Mouse (Mus musculus): ENCODE measurements around the gene Nudt2.
A peak's percentile ranks its signal among the peaks of the same experiment; 100 is the strongest.

Nudt2 gene

DNA sequence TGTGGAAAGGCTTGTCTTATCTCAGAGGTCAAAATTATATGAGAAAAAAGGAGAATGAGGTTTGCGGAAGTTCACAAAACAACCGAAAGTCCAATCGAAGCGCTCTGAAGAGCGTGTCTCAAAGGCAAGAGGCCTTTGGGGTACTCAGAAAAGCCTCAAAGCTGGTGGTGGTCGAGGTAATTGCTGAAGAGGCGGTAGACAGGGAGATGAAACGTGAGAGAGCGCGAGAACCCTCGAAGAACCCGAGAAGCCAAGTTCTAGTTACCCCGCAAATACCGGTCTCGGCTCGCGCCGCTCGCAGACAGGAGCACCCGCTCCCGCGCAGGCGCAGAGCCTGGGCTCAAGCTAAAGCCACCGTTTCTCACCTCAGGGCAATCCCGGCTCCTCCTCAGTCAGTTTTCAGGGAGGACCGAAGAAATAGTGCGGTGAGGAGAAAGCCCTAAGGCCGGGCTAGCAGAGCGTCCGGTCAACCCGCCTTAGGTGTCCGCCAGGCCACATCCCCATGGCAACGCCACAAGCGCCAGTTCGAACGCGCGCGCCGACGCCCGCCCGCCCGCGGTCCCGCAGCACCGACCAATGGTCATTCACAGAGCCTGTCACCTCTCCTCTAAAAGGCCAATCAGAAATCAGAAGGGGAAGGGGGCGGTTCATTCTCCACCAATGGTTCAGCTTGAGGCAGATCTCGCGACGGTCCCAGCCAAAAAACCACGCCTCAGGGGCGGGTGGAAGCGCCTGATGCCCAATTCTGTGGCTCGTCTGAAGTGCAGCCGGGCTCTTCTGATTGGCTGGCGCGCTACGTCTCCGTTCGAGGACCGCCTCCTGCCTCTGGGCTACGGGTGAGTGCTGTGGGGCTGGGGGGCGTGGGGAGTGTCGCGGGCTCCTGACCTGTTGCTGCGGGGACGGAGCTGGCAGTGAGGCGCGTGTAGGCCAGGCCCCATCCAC is at the start of gene Nudt2, which contains the start of gene Kif24:
Gene Nudt2, plus strand, starts transcription at position 807 of the 942 bp plus-strand sequence.
Gene Kif24, minus strand, starts transcription at position 543 of the 942 bp plus-strand sequence.
- peak; percentile 99 for DNase-seq (ENCODE audit: low spot score)

DNA sequence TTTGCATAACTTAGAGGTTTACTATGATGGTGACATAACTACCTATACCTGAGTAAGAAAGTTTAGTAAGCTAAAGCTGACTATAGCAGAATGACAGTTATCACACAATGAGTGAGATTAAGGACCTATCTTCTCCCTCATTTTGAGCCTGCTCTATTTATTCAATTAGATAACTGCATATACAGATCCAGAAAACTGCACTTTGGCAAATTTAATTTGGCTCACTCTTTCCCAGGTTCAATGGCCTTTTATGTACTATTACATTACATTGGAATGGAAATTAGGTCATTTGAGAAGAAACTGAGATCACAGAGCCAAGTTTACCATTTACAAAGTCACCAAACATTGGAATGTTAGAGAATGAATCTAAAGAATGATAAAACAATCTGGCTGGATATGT is 48.0 kb upstream of the Nudt2 start:
- DNase-seq (ENCODE audit: low spot score): no peak

DNA sequence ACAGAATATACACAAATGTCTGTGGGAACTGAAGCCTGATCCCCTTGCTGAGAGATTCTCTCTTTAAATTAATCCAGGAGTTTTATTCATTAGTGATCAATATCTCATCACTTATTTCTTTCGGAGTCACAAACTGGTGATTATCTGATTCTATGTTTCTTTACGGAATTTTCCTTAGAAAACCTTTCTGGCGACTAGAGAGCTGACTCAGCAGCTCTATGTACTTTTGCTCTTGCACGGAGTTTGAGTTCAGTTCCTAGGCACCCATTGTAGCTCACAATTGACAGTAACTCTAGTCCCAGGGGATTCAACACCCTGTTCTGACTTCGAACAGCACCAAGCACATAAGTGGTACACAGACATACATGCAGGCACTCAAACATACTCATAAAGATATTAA is 26.0 kb upstream of the Nudt2 start:
- DNase-seq (ENCODE audit: low spot score): no peak

DNA sequence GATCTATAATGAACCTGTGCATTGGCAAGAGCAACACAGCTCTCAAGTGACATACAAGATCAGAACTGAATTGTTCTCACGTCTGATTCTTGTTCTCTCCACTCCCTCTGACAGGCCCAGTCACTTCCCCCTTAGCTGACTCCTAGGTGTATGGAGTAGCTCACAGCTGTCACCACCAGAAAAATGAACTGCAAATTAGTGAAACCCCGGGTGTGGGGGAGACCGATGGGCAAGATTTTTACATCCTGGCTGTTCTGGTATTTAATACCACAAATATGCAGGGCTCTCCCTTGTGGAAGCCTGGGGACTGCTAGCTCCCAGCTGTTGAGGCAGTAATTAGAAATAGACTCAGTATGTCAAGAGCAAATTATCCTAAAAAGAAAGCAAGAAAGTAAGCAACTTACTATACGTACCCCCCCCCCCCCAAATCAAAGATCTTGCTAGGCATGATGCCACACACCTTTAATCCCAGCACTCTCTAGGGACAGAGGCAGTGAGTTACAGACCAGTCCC is 22.1 kb upstream of the Nudt2 start:
- no peak for DNase-seq (ENCODE audit: low spot score)

DNA sequence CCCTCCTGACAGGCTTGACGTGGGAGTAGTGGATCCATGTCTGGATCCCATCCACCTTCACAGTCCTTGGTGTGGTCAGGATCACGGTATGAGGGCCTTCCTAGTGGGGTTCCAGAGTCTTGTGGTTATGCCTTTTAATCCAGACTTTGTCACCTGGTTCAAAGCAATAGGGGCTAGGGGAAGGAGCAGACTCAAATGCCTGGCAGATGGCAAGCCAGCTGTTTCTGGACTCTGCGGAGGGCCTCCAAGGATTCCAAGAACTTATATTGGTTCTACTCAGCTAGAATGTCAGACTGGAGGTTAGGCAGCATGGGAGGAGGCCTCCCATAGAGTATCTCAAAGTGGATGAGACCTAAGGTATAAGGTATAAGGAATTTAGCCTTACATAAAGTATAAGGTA is 17.4 kb upstream of the Nudt2 start:
- no peak for DNase-seq (ENCODE audit: low spot score)

DNA sequence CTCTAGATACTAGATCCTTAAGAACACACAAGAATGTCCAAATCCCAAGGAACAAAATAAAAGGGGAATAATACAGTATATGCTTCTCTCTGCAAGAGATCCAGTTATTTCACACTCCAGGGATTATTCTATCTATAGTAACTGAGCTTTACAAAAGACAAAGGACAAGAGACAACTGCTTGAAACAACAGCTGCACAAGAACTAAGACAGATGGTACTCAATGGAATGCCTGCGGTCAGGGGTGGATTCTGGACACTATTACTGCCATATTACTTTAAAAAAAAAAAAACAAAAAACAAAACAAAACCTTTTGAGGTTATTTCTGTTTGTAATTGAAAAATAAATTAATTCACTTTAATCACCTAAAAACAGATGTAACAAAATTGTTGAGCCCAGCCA is 4.3 kb upstream of the Nudt2 start:
- DNase-seq (ENCODE audit: low spot score): no peak

DNA sequence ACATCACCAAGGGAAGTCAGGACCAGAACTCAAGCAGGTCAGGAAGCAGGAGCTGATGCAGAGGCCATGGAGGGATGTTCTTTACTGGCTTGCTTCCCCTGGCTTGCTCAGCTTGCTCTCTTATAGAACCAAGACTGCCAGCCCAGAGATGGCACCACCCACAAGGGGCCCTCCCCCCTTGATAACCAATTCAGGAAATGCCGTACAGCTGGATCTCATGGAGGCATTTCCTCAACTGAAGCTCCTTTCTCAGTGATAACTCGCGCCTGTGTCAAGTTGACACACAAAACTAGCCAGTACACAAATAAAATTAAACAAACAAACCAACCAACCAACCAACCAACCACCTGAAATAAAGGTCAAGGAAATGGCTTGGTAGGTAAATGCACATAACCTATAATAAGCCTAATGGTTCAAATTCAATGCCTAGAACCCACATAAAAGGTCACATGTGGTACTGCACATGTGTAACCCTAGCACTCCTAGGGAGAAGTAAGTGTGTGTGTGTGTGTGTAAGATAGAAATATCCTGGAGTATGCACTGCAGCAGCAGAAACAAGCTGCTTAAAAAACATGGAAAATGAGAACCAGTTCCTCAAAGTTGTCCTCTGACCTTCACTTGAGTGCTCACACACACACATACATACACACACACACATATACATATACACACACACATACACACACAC is 1.8 kb upstream of the Nudt2 start:
- DNase-seq (ENCODE audit: low spot score): peak; percentile 15

DNA sequence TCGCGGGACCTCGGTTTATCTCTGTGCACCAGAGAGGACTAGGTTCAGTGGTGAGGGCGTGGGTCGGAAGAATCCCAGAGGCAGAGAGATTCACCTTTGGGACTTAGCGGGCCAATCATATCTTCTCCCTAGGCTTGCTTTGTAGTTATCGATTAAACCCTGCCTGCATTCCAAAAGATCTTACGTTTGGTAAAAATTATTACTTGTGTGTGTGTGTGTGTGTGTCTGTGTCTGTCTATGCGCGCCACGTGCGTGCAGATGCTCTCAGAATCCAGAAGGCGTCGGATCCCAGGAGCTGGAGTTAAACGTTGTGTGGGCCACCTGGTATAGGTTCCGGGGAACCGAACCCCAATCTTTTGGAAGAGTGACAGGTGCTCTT is 325 bp downstream of the Nudt2 start:
- DNase-seq (ENCODE audit: low spot score): no peak

DNA sequence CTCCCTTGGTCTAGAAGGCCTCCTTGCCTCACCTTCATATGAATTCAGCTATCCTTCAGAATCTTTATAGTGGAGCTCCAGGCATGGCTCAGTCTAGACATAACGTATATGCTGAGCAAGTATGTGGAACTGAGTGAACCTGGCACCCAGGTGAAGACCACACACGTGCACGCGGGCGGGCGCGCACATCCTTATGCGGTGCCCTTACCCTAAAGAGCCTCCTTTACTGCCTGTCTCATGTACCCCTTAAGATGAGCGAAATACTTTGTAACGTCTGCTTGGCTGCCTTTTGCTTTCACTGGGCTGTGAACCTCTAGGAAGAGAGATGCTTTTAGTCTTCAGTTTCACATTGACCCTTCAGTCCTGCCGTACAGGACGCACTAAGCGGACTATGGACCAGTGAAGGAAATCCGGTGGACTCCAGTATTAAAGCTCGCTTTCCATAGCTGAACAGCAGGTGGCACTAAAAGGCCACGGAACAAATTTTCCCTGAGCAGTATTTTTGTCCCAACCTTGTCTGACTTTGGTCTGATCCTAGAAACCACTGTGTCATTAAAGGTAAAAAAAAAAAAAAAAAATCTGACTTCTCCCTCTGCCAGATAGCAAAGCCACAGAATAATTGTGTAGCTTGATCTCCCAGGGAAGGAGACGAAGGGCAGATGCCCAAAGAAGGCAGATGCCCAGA is 3.6 kb downstream of the Nudt2 start:
- DNase-seq (ENCODE audit: low spot score): peak; percentile 13

DNA sequence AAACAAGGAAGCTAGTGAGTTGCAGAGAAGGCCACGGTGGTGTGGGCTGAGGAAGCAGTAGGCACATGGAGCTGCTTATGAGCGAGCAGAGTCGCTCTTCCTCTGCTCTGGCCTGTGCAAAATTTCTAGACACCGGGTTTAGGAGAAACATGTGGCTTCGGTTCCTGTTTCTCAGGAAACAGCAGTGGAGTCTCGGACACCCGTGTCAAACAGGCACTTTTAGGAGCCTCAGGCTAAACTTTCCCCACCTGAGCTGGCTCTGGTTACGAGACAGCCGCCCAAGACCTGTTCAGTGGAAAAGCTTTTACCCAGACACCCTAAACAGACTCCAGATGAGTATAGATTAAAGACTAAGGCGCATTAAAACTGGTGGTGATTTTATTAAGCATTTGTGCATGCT is 4.2 kb downstream of the Nudt2 start:
- no peak for DNase-seq (ENCODE audit: low spot score)

DNA sequence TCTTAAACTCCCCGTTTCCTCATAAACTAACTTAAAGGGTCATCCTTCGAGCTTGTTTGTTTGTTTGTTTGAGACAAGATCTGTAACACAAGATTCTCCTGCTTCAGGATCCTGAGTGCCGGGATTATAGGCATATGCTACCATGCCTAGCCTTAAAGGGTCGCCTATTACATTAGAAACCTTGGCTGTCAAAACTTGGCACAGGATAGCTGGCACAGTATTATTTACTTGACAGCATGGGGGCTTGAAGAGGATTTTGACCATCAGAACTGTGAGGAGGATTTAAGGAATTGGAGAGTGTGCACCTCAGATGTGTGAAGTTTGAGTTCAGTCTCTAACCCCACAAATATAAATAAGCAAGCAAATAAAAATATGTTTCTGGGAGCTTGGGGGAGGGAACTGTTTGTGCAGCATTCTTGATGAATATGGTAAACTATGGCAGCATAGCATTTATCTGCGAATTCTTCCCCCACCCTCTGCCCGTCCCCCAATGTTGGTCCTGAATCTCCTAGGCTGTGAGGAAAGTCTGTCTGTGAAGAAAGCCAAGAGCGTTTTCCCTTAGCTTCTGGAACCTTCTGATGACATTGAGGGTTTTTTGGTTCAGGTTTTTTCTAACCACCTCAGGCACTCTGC is 5.2 kb downstream of the Nudt2 start:
- DNase-seq (ENCODE audit: low spot score): no peak

DNA sequence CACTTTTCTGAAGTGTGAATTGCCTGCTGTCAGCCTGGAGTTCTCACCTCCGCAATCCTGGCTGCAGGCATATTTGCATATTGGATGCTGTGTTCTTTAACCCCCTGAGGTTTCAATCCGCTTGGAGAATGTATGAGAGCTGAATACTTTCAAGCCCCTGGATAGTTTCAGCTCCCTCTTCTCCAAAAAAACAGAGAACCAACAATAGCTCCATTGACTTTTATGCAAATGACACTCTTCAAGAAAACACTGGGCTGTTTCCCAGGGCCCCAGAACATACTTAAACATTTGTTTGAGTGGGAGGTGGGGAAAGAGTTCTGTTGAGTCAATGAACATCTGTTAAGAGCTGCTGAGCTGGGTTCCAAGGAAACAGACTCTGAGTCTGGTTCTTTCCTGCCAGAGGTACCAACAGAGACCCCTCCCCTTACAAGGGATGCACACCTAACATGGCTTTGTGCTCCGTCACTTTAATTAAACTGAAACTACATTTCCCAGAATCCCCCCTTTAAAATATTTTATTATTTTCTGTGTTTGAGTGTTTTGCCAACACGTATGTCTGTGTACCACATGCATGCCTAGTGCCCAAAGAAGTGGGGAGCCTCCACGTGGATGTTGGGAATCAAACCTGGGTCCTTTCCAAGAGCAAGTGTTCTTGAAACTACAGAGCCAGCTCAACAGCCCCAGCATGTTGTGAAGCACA is 5.9 kb downstream of the Nudt2 start:
- no peak for DNase-seq (ENCODE audit: low spot score)

DNA sequence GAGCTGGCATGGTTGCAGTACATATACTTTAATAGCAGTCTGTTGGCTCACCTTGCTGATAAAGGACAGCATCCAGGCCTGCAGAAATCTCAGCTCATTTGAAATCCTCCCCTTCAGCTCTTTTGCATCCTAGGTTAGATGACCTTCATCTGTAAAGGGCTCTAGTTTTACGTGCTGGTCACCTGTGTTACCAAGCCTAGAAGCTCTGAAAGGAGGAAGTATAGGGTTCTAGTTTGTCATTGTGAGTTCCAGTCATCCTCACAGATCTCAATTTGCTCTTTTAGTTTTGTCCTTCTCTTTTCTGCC is 6.4 kb downstream of the Nudt2 start:
- no peak for DNase-seq (ENCODE audit: low spot score)

DNA sequence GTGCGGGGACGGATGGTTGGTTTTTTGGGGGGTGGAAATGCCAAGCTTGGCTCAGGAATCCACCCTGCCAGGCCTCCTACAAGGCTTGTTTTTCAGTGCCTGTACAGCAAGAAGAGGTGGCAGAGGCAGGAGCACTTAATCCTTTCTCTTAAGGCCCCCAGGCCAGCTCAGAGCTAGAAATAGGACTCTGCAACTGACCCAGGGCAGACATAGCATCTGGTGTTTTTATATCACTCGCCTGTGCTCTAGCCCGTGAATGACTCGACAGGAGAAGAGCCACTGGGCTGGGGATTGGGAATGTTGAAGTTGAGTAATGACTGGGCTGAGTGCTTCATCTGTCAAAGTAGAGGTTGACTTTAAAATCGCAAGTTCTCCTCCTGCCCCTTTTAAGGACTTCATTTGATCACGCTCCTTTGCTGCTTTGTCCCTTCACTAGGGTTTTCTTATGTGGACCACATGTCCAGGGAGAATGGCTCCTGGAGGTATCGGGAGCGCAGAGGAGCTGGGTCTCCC is 12.8 kb downstream of the Nudt2 start:
- no peak for DNase-seq (ENCODE audit: low spot score)

DNA sequence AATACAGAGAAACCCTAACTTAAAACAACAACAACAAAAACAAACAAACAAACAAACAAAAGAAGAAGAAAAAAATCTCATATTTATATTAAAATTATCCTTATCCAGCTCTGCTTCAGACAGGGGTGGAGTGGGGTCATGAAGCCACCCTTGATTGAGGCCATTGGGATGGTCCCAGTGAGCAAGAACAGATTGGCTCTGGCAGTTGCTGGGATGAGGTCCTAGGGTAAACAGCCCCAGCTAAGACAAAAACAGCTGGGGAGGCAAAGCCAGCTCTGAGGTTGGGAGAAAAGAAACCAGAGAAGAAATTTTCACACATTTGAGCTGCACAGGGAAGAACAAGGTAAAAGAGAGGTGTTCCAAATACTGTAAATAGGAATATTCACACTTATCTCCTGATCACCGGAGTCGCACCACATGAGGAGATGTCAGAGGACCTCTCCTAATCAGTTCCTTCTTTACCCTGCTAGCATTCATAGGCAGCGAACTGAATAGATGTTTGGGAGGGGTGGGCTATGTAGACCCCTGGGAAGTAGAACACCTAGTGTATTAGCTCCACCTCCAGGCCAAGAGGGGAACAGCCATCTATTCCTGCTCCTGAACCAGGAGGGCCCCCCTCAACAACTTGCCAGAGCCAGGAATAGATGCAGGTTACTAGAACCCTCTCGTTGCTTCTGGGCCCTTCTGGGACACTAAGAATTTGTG is 14.0 kb downstream of the Nudt2 start:
- DNase-seq (ENCODE audit: low spot score): no peak

DNA sequence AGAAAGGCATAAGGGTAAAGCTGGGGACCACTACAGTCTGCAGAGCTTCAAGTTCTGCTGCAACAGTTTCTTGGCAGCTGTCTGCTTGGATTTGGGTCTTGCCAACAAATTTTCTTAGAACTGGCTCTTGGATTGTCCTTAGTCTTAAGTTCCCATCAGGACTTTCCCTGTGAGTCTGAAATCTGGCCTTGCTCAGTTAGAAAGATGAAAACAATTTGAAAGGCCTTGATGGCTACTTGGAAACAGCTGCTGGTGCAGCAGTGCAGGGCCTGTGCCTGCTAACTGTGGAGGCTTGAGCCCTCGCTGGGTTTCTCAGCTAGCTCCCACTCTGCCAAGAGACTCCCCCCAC is 14.5 kb downstream of the Nudt2 start:
- no peak for DNase-seq (ENCODE audit: low spot score)

DNA sequence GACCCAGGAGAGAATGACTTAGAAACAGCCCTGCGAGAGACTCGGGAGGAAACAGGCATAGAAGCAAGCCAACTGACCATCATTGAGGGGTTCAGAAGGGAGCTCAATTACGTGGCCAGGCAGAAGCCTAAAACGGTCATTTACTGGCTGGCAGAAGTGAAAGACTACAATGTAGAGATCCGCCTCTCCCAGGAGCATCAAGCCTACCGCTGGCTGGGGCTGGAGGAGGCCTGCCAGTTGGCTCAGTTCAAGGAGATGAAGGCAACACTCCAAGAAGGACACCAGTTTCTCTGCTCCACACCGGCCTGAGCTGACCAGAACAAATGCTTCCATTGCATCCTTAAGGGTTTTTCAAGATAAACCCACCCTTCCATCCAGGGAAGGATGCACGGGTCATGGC is 15.3 kb downstream of the Nudt2 start:
- no peak for DNase-seq (ENCODE audit: low spot score)

DNA sequence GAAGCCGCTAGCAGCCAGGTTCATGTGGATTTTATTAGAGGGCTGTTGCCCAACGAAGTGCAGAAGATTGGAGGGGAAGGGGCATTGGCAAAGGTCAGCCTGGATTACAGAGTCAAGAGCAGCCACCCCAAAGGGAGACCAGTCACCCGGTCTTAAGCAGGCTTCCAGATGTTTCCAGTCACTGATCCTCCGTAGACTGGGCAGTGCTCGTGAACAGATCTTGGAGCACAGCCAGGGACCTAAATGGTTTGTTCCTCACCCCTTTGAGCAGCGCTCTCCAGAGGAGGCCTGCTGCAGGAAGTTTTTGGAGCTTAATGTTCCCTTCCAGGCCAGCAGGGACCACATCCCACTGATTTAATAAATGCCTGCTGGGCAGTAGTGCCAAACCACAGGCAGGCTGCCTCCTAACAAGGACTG is 16.7 kb downstream of the Nudt2 start:
- DNase-seq (ENCODE audit: low spot score): no peak

DNA sequence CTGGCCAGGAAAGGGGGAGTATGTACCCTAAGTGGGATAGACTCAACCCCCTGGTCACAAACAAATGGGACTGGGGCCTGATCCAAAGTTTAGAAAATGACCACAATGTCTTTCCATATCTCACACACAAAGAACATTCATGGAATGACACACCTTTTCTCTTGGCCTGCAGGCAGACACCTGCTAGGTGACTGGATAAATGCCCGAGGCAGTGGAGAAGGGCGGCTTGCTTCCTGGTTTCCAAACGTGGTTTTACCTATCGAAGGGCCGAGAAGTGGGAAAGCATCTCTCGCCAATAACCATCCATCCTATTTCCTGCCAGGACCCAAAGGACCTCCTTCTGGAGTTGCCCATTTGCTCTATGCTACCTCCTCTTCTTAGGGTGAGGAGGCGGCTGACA is 28.0 kb downstream of the Nudt2 start:
- DNase-seq (ENCODE audit: low spot score): no peak

DNA sequence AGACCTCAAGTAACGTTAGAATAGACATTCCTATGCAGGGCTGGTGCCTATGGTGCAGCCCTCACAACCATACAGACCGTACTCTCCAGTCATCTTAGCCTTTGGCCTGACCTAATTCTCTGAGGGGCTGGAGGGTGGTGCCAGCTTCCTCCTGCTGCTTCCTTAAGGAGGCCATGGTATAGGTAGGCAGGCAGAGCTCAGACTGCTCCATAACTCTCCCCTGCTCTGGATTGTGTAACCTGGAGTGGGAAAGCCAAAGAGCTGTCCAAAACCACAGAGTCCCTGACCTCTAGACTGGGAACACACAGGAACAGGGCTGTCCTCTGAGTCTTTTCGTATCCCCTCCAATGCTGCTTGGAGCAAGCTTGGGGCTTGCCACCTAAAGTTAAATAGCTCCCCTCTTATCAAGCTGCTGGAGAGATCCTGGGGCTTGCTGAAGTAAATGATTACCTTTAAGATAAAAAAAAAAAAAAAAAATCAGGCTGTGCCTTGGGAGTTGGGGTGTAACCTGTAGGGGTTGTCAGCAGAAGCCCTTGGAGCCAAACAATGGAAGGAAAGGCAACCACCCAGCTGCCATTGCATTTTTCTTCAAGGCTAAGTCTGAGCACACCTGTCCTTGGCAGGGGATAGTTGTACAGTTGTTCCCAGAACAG is 28.6 kb downstream of the Nudt2 start:
- no peak for DNase-seq (ENCODE audit: low spot score)
